Mouse (Mus musculus): Measurements from ENCODE around the gene Gm47841. TPM values are rescaled to one million over a fixed set of nuclear protein-coding genes. Genes with fewer than 3 reads are reported as not detected.

The Gm47841 gene
- polyA plus RNA-seq, 1 experiment from 2014 or later: not detected

DNA sequence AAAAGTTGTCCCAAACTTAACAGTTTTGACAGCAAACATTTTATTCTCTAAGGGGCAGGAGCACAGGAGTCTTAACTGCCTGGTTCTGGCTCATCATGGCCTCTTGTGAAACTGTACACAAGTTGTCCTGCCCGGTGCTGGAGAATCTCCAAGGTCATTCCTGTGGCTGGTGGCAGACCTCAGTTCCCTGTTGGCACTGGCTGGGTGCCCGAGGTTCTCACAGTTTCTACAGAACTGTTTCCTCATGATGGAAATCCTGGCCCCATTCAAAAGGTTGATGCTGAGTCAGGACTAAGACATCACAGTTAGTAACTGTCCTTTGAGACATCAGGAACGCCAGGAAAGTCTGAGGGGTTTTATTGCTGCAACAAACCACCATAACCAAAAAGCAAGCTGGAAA, 39.8 kb upstream of the Gm47841 start:
- Histone ChIP-seq H3K27me3 (ENCODE audit: control insufficient read depth, insufficient read depth, low read length) (no peaks in the 10 kb centered on the region), H3K4me1 (ENCODE audit: control insufficient read depth, insufficient read depth, low read length) (peaks cover 20% of the 10 kb centered on the region), H3K9ac (ENCODE audit: low read length) (no peak overlapping the region), H3K4me3 (ENCODE audit: low read depth, low read length) (no peak overlapping the region), H3K27ac (replicated peaks; ENCODE audit: low read depth, low read length) (no peak overlapping the region), H3K36me3 (ENCODE audit: control insufficient read depth, insufficient read depth, low read length) (no peaks in the 10 kb centered on the region), H3K4me2 (ENCODE audit: low read depth, severe bottlenecking) (no peak overlapping the region), H3K9me3 (ENCODE audit: control insufficient read depth, low read length) (no peaks in the 10 kb centered on the region)
- ATAC-seq (ENCODE audit: insufficient number of reproducible peaks, low FRiP score, low TSS enrichment, low read depth) (no peak), DNase-seq (ENCODE audit: low spot score) (no peak)
- 73% methylated on average over 3 of the region's 3 CpGs for WGBS

DNA sequence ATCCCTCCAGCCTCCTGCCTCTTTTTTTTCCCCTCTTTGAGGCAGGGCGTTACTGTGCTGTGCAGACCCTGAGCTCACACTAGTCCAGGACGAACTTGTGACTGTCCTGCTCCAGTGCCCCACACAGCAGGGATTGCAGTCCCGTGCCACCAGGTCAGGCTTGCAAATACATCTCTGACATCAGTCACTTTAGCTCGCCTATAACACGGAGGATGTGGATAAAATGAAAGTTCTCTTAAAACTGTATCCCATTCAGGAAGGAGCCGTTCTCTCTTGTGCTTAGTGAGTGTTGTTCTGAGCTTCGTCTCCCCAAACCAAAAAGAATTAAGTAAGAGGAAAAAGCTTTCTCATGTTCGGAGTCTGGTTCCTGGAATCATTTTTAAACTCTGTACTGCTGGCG, 39.3 kb upstream of the Gm47841 start:
- Histone ChIP-seq H3K36me3 (ENCODE audit: control insufficient read depth, insufficient read depth, low read length) (no peaks in the 10 kb centered on the region), H3K4me2 (ENCODE audit: low read depth, severe bottlenecking) (no peak overlapping the region), H3K27me3 (ENCODE audit: control insufficient read depth, insufficient read depth, low read length) (no peaks in the 10 kb centered on the region), H3K4me1 (ENCODE audit: control insufficient read depth, insufficient read depth, low read length) (peaks cover 25% of the 10 kb centered on the region), H3K27ac (replicated peaks; ENCODE audit: low read depth, low read length) (no peak overlapping the region), H3K9ac (ENCODE audit: low read length) (no peak overlapping the region), H3K4me3 (ENCODE audit: low read depth, low read length) (no peak overlapping the region), H3K9me3 (ENCODE audit: control insufficient read depth, low read length) (no peaks in the 10 kb centered on the region)
- 73% methylated on average over 9 of the region's 9 CpGs for WGBS
- ATAC-seq (ENCODE audit: insufficient number of reproducible peaks, low FRiP score, low TSS enrichment, low read depth) (no peak), DNase-seq (ENCODE audit: low spot score) (no peak)

DNA sequence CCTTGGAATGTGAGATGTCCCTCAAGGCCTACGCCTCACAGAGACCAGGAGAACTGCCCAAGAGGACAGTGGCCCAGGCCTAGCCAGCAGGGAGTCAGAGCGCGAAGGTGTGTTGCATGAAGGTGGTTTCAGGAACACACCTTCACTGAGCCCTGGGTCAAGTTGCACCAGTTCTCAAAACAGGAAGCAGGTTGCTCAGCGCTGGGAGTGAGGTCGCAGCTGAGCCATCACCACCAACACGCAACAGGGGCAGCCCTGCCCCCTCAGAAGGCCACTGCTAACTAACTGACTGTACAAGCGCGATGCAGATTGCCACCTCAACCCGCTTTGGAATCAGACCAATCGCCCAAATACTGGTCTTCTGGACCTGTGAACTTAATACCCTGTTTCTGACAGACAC, 37.3 kb upstream of the Gm47841 start:
- no peaks in the 10 kb centered on the region for H3K27me3 ChIP-seq (ENCODE audit: control insufficient read depth, insufficient read depth, low read length)
- H3K4me1 ChIP-seq (ENCODE audit: control insufficient read depth, insufficient read depth, low read length): peaks cover 35% of the 10 kb centered on the region
- H3K4me3 ChIP-seq (ENCODE audit: low read depth, low read length): no peak overlapping the region
- H3K9ac ChIP-seq (ENCODE audit: low read length): no peak overlapping the region
- WGBS: 72% methylated on average over 10 of the region's 10 CpGs
- no peaks in the 10 kb centered on the region for H3K9me3 ChIP-seq (ENCODE audit: control insufficient read depth, low read length)
- DNase-seq (ENCODE audit: low spot score): no peak
- no peak overlapping the region for H3K4me2 ChIP-seq (ENCODE audit: low read depth, severe bottlenecking)
- no peak overlapping the region; the same call in 1 of the 2 replicates for H3K27ac ChIP-seq (replicated peaks; ENCODE audit: low read depth, low read length)
- no peaks in the 10 kb centered on the region for H3K36me3 ChIP-seq (ENCODE audit: control insufficient read depth, insufficient read depth, low read length)
- ATAC-seq (ENCODE audit: insufficient number of reproducible peaks, low FRiP score, low TSS enrichment, low read depth): no peak

DNA sequence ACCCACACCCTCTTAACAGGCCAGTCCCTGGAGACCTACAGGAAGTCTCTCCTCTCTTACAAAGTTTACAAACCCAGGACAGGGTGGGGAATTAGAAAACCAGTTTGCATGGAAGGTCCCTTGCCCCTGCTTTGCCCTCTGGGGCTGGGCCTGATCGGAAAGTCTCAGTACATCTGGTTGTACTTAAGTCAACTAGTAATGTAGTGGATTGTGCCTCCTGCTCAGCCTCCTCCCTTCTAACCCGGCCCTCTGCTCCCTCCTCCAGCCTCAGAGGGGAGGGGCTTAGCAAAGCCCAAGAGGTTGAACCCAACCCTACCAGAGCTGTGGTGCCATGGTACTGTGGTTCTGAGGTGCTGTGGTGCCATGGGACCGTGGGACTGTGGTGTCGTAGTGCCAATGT, 35.0 kb upstream of the Gm47841 start:
- DNase-seq (ENCODE audit: low spot score) (peak; percentile 80), ATAC-seq (ENCODE audit: insufficient number of reproducible peaks, low FRiP score, low TSS enrichment, low read depth) (peak; percentile 65)
- Histone ChIP-seq H3K9me3 (ENCODE audit: control insufficient read depth, low read length) (no peaks in the 10 kb centered on the region), H3K27ac (replicated peaks; ENCODE audit: low read depth, low read length) (peak overlapping the region; percentile 77), H3K9ac (ENCODE audit: low read length) (no peak overlapping the region), H3K4me2 (ENCODE audit: low read depth, severe bottlenecking) (peak overlapping the region; percentile 5; the same call in 1 of the 2 replicates), H3K27me3 (ENCODE audit: control insufficient read depth, insufficient read depth, low read length) (no peaks in the 10 kb centered on the region), H3K4me3 (ENCODE audit: low read depth, low read length) (no peak overlapping the region), H3K4me1 (ENCODE audit: control insufficient read depth, insufficient read depth, low read length) (peaks cover 41% of the 10 kb centered on the region), H3K36me3 (ENCODE audit: control insufficient read depth, insufficient read depth, low read length) (no peaks in the 10 kb centered on the region)
- 28% methylated on average over 4 of the region's 4 CpGs for WGBS

DNA sequence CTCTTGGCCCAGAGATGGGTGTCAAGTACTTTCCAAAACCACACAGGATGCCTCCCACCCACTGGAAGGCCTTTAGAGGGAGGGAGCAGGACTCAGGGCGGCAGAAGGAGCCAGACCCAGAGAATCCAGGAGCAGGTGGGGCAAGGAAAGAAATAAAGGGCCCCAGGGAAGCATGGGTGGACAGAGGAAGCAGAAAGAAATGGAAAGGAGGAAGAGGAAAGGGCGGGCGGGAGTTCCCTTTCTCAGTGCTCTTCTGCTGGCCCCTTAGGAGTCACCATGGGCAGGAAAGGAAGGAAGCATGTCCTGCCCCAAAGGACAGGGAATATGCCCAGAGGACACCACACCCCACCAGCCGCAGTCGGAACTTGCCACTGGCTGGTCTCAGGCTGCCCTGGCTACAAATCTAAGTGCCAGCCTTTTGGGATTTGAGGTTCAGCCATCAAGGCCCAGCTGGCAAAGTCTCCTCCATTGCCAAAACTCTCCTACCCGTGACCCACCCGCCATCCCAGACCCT, 33.9 kb upstream of the Gm47841 start:
- Histone ChIP-seq H3K27ac (replicated peaks; ENCODE audit: low read depth, low read length) (peak overlapping the region; percentile 77), H3K36me3 (ENCODE audit: control insufficient read depth, insufficient read depth, low read length) (no peaks in the 10 kb centered on the region), H3K4me1 (ENCODE audit: control insufficient read depth, insufficient read depth, low read length) (peaks cover 44% of the 10 kb centered on the region)

DNA sequence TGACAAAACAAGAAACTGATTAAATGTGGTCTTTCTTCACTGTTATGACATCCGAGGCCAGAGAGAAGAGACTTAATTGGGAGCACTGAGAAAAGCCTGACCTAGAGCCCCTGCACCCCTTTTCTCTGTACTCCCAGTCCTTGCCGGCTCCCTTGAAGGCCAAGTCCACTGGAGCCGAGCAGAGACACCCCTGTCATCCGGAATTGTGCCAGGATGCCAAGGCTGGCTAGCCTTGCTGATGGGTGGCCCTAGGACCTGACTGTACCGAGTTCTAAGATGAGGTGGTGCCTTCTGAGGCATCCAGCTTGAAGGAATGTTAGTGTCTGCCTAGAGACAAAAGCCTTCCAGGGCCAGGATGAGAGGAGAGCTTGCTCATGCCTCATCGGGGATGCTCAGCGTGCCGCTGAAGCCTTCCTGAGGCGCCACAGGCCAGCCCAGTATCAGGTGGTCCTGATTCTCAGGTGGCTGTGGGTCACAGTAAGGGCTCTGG, 32.9 kb upstream of the Gm47841 start:
- Histone ChIP-seq H3K4me1 (ENCODE audit: control insufficient read depth, insufficient read depth, low read length) (peaks cover 54% of the 10 kb centered on the region), H3K9me3 (ENCODE audit: control insufficient read depth, low read length) (no peaks in the 10 kb centered on the region), H3K27ac (replicated peaks; ENCODE audit: low read depth, low read length) (no peak overlapping the region), H3K4me3 (ENCODE audit: low read depth, low read length) (no peak overlapping the region), H3K27me3 (ENCODE audit: control insufficient read depth, insufficient read depth, low read length) (no peaks in the 10 kb centered on the region), H3K9ac (ENCODE audit: low read length) (no peak overlapping the region), H3K4me2 (ENCODE audit: low read depth, severe bottlenecking) (no peak overlapping the region), H3K36me3 (ENCODE audit: control insufficient read depth, insufficient read depth, low read length) (no peaks in the 10 kb centered on the region)
- DNase-seq (ENCODE audit: low spot score) (no peak), ATAC-seq (ENCODE audit: insufficient number of reproducible peaks, low FRiP score, low TSS enrichment, low read depth) (no peak)
- WGBS: 80% methylated on average over 9 of the region's 9 CpGs

More for the DNA sequence above, 33.9 kb upstream of the Gm47841 start:
- no peaks in the 10 kb centered on the region for H3K27me3 ChIP-seq (ENCODE audit: control insufficient read depth, insufficient read depth, low read length)
- no peaks in the 10 kb centered on the region for H3K9me3 ChIP-seq (ENCODE audit: control insufficient read depth, low read length)
- H3K9ac ChIP-seq (ENCODE audit: low read length): no peak overlapping the region
- H3K4me3 ChIP-seq (ENCODE audit: low read depth, low read length): no peak overlapping the region
- no peak overlapping the region for H3K4me2 ChIP-seq (ENCODE audit: low read depth, severe bottlenecking)
- WGBS: 66% methylated on average over 7 of the region's 7 CpGs
- no peak for ATAC-seq (ENCODE audit: insufficient number of reproducible peaks, low FRiP score, low TSS enrichment, low read depth)
- DNase-seq (ENCODE audit: low spot score): no peak

DNA sequence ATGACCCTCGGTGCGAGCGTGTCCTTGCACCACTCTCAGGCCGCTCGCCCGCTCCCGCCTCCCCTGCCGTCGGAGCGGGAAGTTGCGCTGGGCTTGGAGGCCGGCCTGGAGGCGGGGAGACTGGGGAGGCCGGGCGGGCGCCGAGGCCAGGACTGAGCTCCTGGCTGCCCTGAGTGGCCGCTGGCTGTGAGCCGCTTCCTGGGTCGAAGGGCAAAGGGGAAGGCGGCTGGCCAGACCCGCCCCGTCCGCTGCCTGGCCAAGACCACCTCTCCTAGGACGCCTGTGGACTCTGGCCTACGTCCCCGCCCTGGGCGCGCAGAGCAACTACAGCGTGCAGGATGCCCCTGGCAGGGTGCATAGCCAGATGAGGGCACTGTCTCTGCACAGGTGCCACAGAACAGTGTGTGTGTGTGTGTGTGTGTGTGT, 31.5 kb upstream of the Gm47841 start:
- Histone ChIP-seq H3K36me3 (ENCODE audit: control insufficient read depth, insufficient read depth, low read length) (peaks cover 3% of the 10 kb centered on the region; the same call in 1 of the 2 replicates), H3K4me1 (ENCODE audit: control insufficient read depth, insufficient read depth, low read length) (peaks cover 50% of the 10 kb centered on the region)
- 2% methylated on average over 22 of the region's 30 CpGs for WGBS

DNA sequence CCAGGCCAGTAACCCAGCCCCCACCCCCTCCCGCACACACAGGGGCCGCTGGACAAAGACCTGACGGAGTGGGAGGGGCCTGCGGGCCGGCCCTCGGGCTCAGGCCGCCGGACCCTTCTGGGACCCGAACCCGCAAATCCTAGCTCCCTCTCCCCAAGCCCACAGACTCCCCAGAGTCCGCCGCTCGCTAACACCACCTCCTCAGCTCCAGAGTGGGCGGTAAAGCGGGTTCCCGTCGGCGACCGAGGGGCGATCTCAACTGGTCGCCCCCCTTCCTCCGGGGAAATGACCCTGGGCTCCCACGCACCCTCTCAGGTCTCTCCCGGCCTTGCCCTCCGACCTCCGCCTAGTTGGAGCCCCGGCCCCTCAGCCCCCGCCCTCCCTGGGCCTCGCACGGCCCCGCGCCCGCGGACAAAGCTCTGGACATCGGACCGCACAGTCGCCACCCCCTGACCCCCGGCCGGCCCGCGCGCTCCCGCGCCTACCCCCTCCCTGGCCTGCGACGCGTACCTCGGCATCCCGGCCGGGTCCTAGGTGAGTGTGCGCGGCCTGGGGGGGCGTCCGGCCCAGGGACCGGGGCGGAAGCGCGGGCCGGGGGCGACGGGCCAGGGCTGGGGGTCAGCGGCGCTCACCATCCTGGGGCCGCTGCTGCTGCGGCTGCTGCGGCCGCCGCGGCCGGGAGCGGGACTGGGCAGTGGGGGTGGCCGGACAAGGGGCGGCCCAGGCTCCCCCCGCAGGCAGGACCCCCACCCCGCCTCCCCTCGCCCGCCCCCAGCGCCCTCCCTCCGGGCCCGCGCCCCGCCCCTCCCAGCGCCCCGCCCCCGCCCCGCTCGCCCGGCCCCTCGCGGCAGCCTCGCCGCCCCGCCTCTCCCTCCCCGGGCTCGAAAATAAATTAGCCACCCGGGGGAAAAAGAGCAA, 30.9 kb upstream of the Gm47841 start, which contains the start of gene Fignl2:
Gene Fignl2, minus strand, starts transcription at position 755 of the 918 bp plus-strand sequence.
- DNase-seq (ENCODE audit: low spot score): peak; percentile 65
- under 1% methylated on average over 67 of the region's 96 CpGs for WGBS
- peak within 1 kb of the TSS; percentile 90 for H3K4me2 ChIP-seq (ENCODE audit: low read depth, severe bottlenecking)
- no peaks in the 10 kb centered on the region for H3K9me3 ChIP-seq (ENCODE audit: control insufficient read depth, low read length)
- H3K9ac ChIP-seq (ENCODE audit: low read length): peak within 1 kb of the TSS; percentile 96
- H3K4me1 ChIP-seq (ENCODE audit: control insufficient read depth, insufficient read depth, low read length): peaks cover 50% of the 10 kb centered on the region
- peak within 1 kb of the TSS; percentile 97 for H3K4me3 ChIP-seq (ENCODE audit: low read depth, low read length)
- peak; percentile 21 for ATAC-seq (ENCODE audit: insufficient number of reproducible peaks, low FRiP score, low TSS enrichment, low read depth)
- H3K27ac ChIP-seq (replicated peaks; ENCODE audit: low read depth, low read length): peak within 1 kb of the TSS; percentile 96
- H3K36me3 ChIP-seq (ENCODE audit: control insufficient read depth, insufficient read depth, low read length): peaks cover 4% of the 10 kb centered on the region; the same call in 1 of the 2 replicates
- no peaks in the 10 kb centered on the region for H3K27me3 ChIP-seq (ENCODE audit: control insufficient read depth, insufficient read depth, low read length)

More for the DNA sequence above, 31.5 kb upstream of the Gm47841 start:
- Histone ChIP-seq H3K4me2 (ENCODE audit: low read depth, severe bottlenecking) (peak overlapping the region; percentile 90), H3K9me3 (ENCODE audit: control insufficient read depth, low read length) (no peaks in the 10 kb centered on the region), H3K9ac (ENCODE audit: low read length) (peak overlapping the region; percentile 96), H3K27ac (replicated peaks; ENCODE audit: low read depth, low read length) (peak overlapping the region; percentile 96), H3K4me3 (ENCODE audit: low read depth, low read length) (peak overlapping the region; percentile 97), H3K27me3 (ENCODE audit: control insufficient read depth, insufficient read depth, low read length) (no peaks in the 10 kb centered on the region)
- peak; percentile 83 for DNase-seq (ENCODE audit: low spot score)
- ATAC-seq (ENCODE audit: insufficient number of reproducible peaks, low FRiP score, low TSS enrichment, low read depth): peak; percentile 45

All from limb, embryonic 11.5 days (tissue).